Mouse (Mus musculus): ENCODE measurements around the gene Cd5l.
"Not testable (repeated sequence)": the region's sequence is repeated elsewhere in the genome, so short reads cannot be mapped to it uniquely, and the experiment has no call there.

DNA sequence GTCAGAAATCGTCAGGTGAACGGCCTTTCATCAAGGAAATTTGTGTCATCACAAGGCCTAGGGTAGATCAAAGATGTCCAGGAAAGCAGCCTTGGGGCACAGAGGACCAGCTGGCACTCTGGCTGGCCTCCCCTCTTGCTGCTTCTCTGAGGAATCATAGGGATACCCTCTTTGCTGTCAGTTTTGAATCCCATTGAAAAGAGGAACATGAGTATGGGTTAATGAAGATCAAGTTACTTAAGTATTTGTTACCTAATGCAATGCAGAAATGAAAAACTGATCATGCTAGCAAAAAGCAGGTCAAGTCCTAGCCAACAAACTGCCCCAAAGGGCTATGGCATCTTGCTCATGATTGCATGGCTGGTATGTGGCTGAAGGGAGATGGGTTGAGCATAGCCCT, 6.7 kb upstream of the Cd5l start:
- not testable (repeated sequence) for TF ChIP-seq CTCF (conservative IDR thresholded peaks at IDR 0.05; ENCODE audit: insufficient read depth, insufficient read length, low read depth, low read length); POLR2A (IDR thresholded peaks at IDR 0.05; ENCODE audit: low read depth, low read length)

Data from kidney, adult 2 months (tissue).